Mouse (Mus musculus): Measurements from ENCODE around the gene Rsrc1. TPM values are rescaled to one million over a fixed set of nuclear protein-coding genes. Genes with fewer than 3 reads are reported as not detected.

The Rsrc1 gene
- polyA plus RNA-seq, 1 experiment from 2014 or later: 28.3 TPM

DNA sequence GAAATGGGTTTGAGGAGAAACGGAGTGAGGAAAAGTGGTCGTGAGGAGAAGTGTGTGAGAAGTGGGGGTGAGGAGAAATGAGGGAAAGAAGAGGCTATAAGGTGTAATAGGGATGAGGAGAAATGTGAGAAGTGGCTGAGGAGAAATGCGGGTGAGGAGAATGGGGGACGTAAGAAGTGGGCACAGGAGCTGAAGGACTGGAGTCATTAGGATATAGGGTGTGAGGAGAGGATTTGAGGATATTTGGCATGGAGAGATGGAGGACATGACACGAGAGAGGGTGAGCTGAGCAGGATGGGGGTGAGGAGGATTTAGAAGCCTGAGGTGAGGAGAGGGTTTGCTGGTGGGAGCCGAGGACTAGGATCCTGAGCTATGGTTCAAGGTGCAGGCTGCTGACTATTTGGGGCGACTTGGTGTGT, 393.2 kb downstream of the Rsrc1 start:
- Histone ChIP-seq H3K4me3 (ENCODE audit: low read length) (peak overlapping the region; percentile 51), H3K9me3 (ENCODE audit: low read length) (no peaks in the 10 kb centered on the region), H3K9ac (replicated peaks; ENCODE audit: low read length) (peak overlapping the region; percentile 54; the same call in 1 of the 2 replicates), H3K36me3 (ENCODE audit: insufficient read depth, low read length) (no peaks in the 10 kb centered on the region), H3K27ac (ENCODE audit: low read length) (no peak overlapping the region), H3K27me3 (ENCODE audit: insufficient read depth, low read length) (peaks cover 13% of the 10 kb centered on the region), H3K4me1 (ENCODE audit: insufficient read depth, low read length) (no peaks in the 10 kb centered on the region), H3K4me2 (replicated peaks; ENCODE audit: low read depth, low read length) (peak overlapping the region; percentile 78)
- ATAC-seq (ENCODE audit: low FRiP score, low TSS enrichment): peak; percentile 55
- WGBS: 33% methylated on average over 7 of the region's 7 CpGs

DNA sequence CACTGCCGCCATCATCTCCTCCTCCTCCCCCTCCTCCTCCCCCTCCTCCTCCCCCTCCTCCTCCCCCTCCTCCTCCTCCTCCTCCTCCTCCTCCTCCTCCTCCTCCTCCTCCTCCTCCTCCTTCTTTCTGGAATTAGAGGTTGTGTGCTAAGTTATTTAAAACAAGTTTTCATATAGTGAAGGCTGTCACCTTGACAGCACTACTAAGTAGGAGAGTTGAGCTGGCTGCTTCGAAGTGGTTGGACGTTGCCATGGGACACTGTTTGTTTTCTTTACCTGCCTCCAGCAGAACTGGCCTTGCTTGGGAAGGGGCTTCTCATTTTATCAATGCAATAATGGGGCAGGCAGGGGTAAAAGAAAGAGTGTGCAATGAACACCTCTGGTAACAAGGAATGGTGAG, 393.9 kb downstream of the Rsrc1 start, which contains the start of gene Gm17402:
TSS of gene Gm17402 (minus strand) at position 101 of the 400 bp plus-strand sequence.
- no peaks in the 10 kb centered on the region for H3K4me1 ChIP-seq (ENCODE audit: insufficient read depth, low read length)
- no peak within 1 kb of the TSS for H3K27ac ChIP-seq (ENCODE audit: low read length)
- H3K27me3 ChIP-seq (ENCODE audit: insufficient read depth, low read length): peaks cover 13% of the 10 kb centered on the region
- H3K9me3 ChIP-seq (ENCODE audit: low read length): no peaks in the 10 kb centered on the region
- ATAC-seq (ENCODE audit: low FRiP score, low TSS enrichment): no peak
- 41% methylated on average over 3 of the region's 3 CpGs for WGBS
- peak within 1 kb of the TSS; percentile 51 for H3K4me3 ChIP-seq (ENCODE audit: low read length)
- peak within 1 kb of the TSS; percentile 78 for H3K4me2 ChIP-seq (replicated peaks; ENCODE audit: low read depth, low read length)
- no peaks in the 10 kb centered on the region for H3K36me3 ChIP-seq (ENCODE audit: insufficient read depth, low read length)
- H3K9ac ChIP-seq (replicated peaks; ENCODE audit: low read length): peak within 1 kb of the TSS; percentile 54; the same call in 1 of the 2 replicates

DNA sequence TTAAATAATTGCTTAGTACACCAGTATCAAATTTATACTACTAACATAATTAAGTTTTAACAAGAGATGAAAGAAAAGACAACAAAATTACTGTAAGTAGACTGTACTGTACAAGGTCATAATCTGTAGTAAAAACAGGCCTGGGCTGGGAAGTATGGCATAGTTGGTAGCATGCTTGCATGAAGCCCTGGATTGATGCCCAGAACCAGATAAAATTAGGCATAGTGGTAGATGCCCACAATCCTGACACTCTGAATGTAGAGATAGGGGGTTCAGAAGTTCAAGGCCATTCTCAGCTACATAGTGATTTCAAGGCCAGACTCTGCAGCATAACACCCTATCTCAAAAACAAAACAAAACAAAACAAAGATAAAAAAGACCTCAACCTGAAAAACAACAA, 397.0 kb downstream of the Rsrc1 start:
- Histone ChIP-seq H3K9ac (replicated peaks; ENCODE audit: low read length) (no peak overlapping the region), H3K27ac (ENCODE audit: low read length) (no peak overlapping the region), H3K27me3 (ENCODE audit: insufficient read depth, low read length) (no peaks in the 10 kb centered on the region; the same call in 1 of the 2 replicates), H3K4me1 (ENCODE audit: insufficient read depth, low read length) (no peaks in the 10 kb centered on the region), H3K4me3 (ENCODE audit: low read length) (no peak overlapping the region), H3K36me3 (ENCODE audit: insufficient read depth, low read length) (no peaks in the 10 kb centered on the region), H3K4me2 (replicated peaks; ENCODE audit: low read depth, low read length) (no peak overlapping the region), H3K9me3 (ENCODE audit: low read length) (no peaks in the 10 kb centered on the region)
- no peak for ATAC-seq (ENCODE audit: low FRiP score, low TSS enrichment)

Other genes starting within 250 kb of the Rsrc1 start
- 0.22 and 0.48 TPM in 2 replicates for gene Shox2, start 381 bp downstream of the Rsrc1 start, polyA plus RNA-seq (2015; fragmentation: Nextera tagmentation; extraction: Ambion mirVana)

Measured in kidney, embryonic 16.5 days (tissue).